Mouse (Mus musculus): ENCODE data around the gene Col27a1.

Col27a1 gene

GRCm38 (mm10) chr4:63226164-63226882 lies 12.5 kb downstream of the Col27a1 start:
- no peak for DNase-seq

- no peak for DNase-seq
Observed at GRCm38 (mm10) chr4:63226883-63227235, 13.1 kb downstream of the Col27a1 start.

- DNase-seq = no peak
Observed at GRCm38 (mm10) chr4:63228943-63229342, 15.1 kb downstream of the Col27a1 start.

GRCm38 (mm10) chr4:63229991-63230581 lies 16.3 kb downstream of the Col27a1 start:
- DNase-seq = no peak

GRCm38 (mm10) chr4:63231121-63231520 lies 17.3 kb downstream of the Col27a1 start:
- DNase-seq = peak; percentile 35 to 53

GRCm38 (mm10) chr4:63232542-63233020 lies 18.8 kb downstream of the Col27a1 start:
- no peak for DNase-seq

- DNase-seq = no peak
Observed at GRCm38 (mm10) chr4:63233557-63234452, 20.0 kb downstream of the Col27a1 start.

- DNase-seq = no peak
Observed at GRCm38 (mm10) chr4:63234852-63235251, 21.0 kb downstream of the Col27a1 start.

- no peak for DNase-seq
Observed at GRCm38 (mm10) chr4:63236235-63236634, 22.4 kb downstream of the Col27a1 start.

GRCm38 (mm10) chr4:63237225-63237624 lies 23.4 kb downstream of the Col27a1 start:
- DNase-seq = no peak

- DNase-seq = no peak
Observed at GRCm38 (mm10) chr4:63238141-63238540, 24.3 kb downstream of the Col27a1 start.

GRCm38 (mm10) chr4:63238722-63239121 lies 24.9 kb downstream of the Col27a1 start:
- no peak for DNase-seq

GRCm38 (mm10) chr4:63241031-63241430 lies 27.2 kb downstream of the Col27a1 start:
- no peak for DNase-seq

GRCm38 (mm10) chr4:63247991-63248390 lies 34.2 kb downstream of the Col27a1 start:
- DNase-seq = no peak

GRCm38 (mm10) chr4:63248951-63249350 lies 35.1 kb downstream of the Col27a1 start:
- DNase-seq = no peak

- no peak for DNase-seq
Observed at GRCm38 (mm10) chr4:63251760-63252159, 38.0 kb downstream of the Col27a1 start.

- no peak for DNase-seq
Observed at GRCm38 (mm10) chr4:63253716-63254115, 39.9 kb downstream of the Col27a1 start.

- DNase-seq = no peak
Observed at GRCm38 (mm10) chr4:63254151-63254550, 40.3 kb downstream of the Col27a1 start.

GRCm38 (mm10) chr4:63256371-63256770 lies 42.6 kb downstream of the Col27a1 start:
- DNase-seq = no peak

GRCm38 (mm10) chr4:63257346-63257745 lies 43.5 kb downstream of the Col27a1 start:
- DNase-seq = no peak

GRCm38 (mm10) chr4:63258096-63258495 lies 44.3 kb downstream of the Col27a1 start:
- no peak for DNase-seq

GRCm38 (mm10) chr4:63259066-63259465 lies 45.3 kb downstream of the Col27a1 start:
- no peak for DNase-seq

GRCm38 (mm10) chr4:63260506-63260905 lies 46.7 kb downstream of the Col27a1 start:
- no peak for DNase-seq

Data from lung, adult 18-20 months (tissue).